Mouse (Mus musculus): ENCODE data around the gene Cfd. TPM values are rescaled to one million over a fixed set of nuclear protein-coding genes. Genes with fewer than 3 reads are reported as not detected.

Gene Cfd
- polyA plus RNA-seq, 1 experiment from 2014 or later: not detected

DNA sequence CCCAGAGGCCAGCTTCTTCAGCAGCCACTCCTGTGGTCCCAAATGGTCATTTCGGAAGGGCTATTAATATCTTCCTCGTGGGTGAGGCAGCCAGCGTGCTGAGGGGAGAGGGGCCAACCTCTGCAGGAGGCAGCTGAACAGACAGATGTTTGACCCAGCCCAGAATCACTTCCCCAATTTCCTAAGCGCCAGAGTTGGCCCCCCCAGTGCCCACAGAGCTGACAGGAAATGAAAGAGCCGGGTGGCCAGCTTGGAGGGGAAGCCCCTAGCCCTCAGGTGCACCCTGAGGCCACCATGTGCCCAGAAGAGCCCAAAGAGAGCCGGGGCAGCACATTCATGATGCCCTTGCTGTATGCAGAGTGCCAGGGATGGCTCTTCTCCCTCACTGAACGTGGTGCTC is 50.1 kb downstream of the Cfd start:
- Histone ChIP-seq H3K27ac (replicated peaks) (no peak overlapping the region), H3K4me2 (replicated peaks; ENCODE audit: low read depth) (no peak overlapping the region), H3K4me1 (replicated peaks; ENCODE audit: control insufficient read depth, insufficient read depth) (0 out of 2 replicates have a peak, but pooled peaks cover 6% of the 10 kb centered on the region), H3K9ac (ENCODE audit: low read length) (no peak overlapping the region), H3K36me3 (ENCODE audit: control insufficient read depth, insufficient read depth, low read length) (no peaks in the 10 kb centered on the region), H3K4me3 (ENCODE audit: low read depth, low read length) (no peak overlapping the region), H3K9me3 (ENCODE audit: control insufficient read depth, low read length) (no peaks in the 10 kb centered on the region), H3K27me3 (ENCODE audit: control insufficient read depth, insufficient read depth, low read length) (no peaks in the 10 kb centered on the region)
- ATAC-seq (ENCODE audit: low FRiP score, low TSS enrichment): no peak
- 64% methylated on average over 7 of the region's 7 CpGs for WGBS
- DNase-seq (ENCODE audit: low spot score): no peak
- TF ChIP-seq CTCF (IDR thresholded peaks at IDR 0.05; ENCODE audit: low read depth) (no peak), EP300 (optimal IDR thresholded peaks at IDR 0.05) (no peak)

Small RNAs within 50 kb of the gene (microRNA-seq; reads per million reads assigned to microRNA genes)
- not detected for gene Mir6910

Other genes with a start within 250 kb of the Cfd start
- not detected in 2 replicates for gene Odf3l2, start 245.1 kb upstream of the Cfd start, polyA plus RNA-seq (2015; fragmentation: Nextera tagmentation; extraction: Ambion mirVana)
- gene Madcam1, start 226.3 kb upstream of the Cfd start, polyA plus RNA-seq (2015; fragmentation: Nextera tagmentation; extraction: Ambion mirVana): 17.6 and 22.2 TPM in 2 replicates
- gene Tpgs1, start 221.5 kb upstream of the Cfd start, polyA plus RNA-seq (2015; fragmentation: Nextera tagmentation; extraction: Ambion mirVana): 50.3 and 51.0 TPM in 2 replicates
- 85.3 and 86.9 TPM in 2 replicates for gene Cdc34, start 208.7 kb upstream of the Cfd start, polyA plus RNA-seq (2015; fragmentation: Nextera tagmentation; extraction: Ambion mirVana)
- 0.62 and 0.83 TPM in 2 replicates for gene Gzmm, start 201.8 kb upstream of the Cfd start, polyA plus RNA-seq (2015; fragmentation: Nextera tagmentation; extraction: Ambion mirVana)
- 1,012 and 1,042 TPM in 2 replicates for gene Bsg, start 186.4 kb upstream of the Cfd start, polyA plus RNA-seq (2015; fragmentation: Nextera tagmentation; extraction: Ambion mirVana)
- 0.28 and 0.38 TPM in 2 replicates for gene Hcn2, start 174.2 kb upstream of the Cfd start, polyA plus RNA-seq (2015; fragmentation: Nextera tagmentation; extraction: Ambion mirVana)
- gene Polrmt, start 144.3 kb upstream of the Cfd start, polyA plus RNA-seq (2015; fragmentation: Nextera tagmentation; extraction: Ambion mirVana): 16.5 and 20.6 TPM in 2 replicates
- gene Fgf22, start 135.8 kb upstream of the Cfd start, polyA plus RNA-seq (2015; fragmentation: Nextera tagmentation; extraction: Ambion mirVana): 13.5 and 14.9 TPM in 2 replicates
- 60.0 and 68.6 TPM in 2 replicates for gene Rnf126, start 123.9 kb upstream of the Cfd start, polyA plus RNA-seq (2015; fragmentation: Nextera tagmentation; extraction: Ambion mirVana)
- 14.1 and 17.6 TPM in 2 replicates for gene Fstl3, start 113.6 kb upstream of the Cfd start, polyA plus RNA-seq (2015; fragmentation: Nextera tagmentation; extraction: Ambion mirVana)
- 0.04 and 0.15 TPM in 2 replicates for gene Prss57, start 99.9 kb upstream of the Cfd start, polyA plus RNA-seq (2015; fragmentation: Nextera tagmentation; extraction: Ambion mirVana)
- 27.8 and 29.1 TPM in 2 replicates for gene Palm, start 97.3 kb upstream of the Cfd start, polyA plus RNA-seq (2015; fragmentation: Nextera tagmentation; extraction: Ambion mirVana)
- gene Misp, start 69.9 kb upstream of the Cfd start, polyA plus RNA-seq (2015; fragmentation: Nextera tagmentation; extraction: Ambion mirVana): 57.6 and 58.0 TPM in 2 replicates
- 99.3 and 103 TPM in 2 replicates for gene Ptbp1, start 36.4 kb upstream of the Cfd start, polyA plus RNA-seq (2015; fragmentation: Nextera tagmentation; extraction: Ambion mirVana)
- gene Prtn3, start 16.4 kb upstream of the Cfd start, polyA plus RNA-seq (2015; fragmentation: Nextera tagmentation; extraction: Ambion mirVana): 0.86 and 0.87 TPM in 2 replicates
- 5.5 and 7.0 TPM in 2 replicates for gene Plppr3, start 16.2 kb upstream of the Cfd start, polyA plus RNA-seq (2015; fragmentation: Nextera tagmentation; extraction: Ambion mirVana)
- gene Elane, start 4.6 kb upstream of the Cfd start, polyA plus RNA-seq (2015; fragmentation: Nextera tagmentation; extraction: Ambion mirVana): 0.30 and 0.55 TPM in 2 replicates
- 25.6 and 29.7 TPM in 2 replicates for gene Med16, start 18.1 kb downstream of the Cfd start, polyA plus RNA-seq (2015; fragmentation: Nextera tagmentation; extraction: Ambion mirVana)
- gene Gm26602, start 20.0 kb downstream of the Cfd start, polyA plus RNA-seq (2015; fragmentation: Nextera tagmentation; extraction: Ambion mirVana): 8.9 and 18.0 TPM in 2 replicates
- gene Kiss1r, start 26.1 kb downstream of the Cfd start, polyA plus RNA-seq (2015; fragmentation: Nextera tagmentation; extraction: Ambion mirVana): 0.79 and 0.99 TPM in 2 replicates
- 160 and 174 TPM in 2 replicates for gene R3hdm4, start 30.4 kb downstream of the Cfd start, polyA plus RNA-seq (2015; fragmentation: Nextera tagmentation; extraction: Ambion mirVana)
- 3.2 and 3.5 TPM in 2 replicates for gene Arid3a, start 36.2 kb downstream of the Cfd start, polyA plus RNA-seq (2015; fragmentation: Nextera tagmentation; extraction: Ambion mirVana)
- gene Wdr18, start 69.3 kb downstream of the Cfd start, polyA plus RNA-seq (2015; fragmentation: Nextera tagmentation; extraction: Ambion mirVana): 46.9 and 50.3 TPM in 2 replicates
- 0.17 and 0.18 TPM in 2 replicates for gene Grin3b, start 79.9 kb downstream of the Cfd start, polyA plus RNA-seq (2015; fragmentation: Nextera tagmentation; extraction: Ambion mirVana)
- gene Tmem259, start 93.5 kb downstream of the Cfd start, polyA plus RNA-seq (2015; fragmentation: Nextera tagmentation; extraction: Ambion mirVana): 18.5 and 19.1 TPM in 2 replicates
- gene Cnn2, start 97.7 kb downstream of the Cfd start, polyA plus RNA-seq (2015; fragmentation: Nextera tagmentation; extraction: Ambion mirVana): 236 and 245 TPM in 2 replicates
- gene Abca7, start 105.6 kb downstream of the Cfd start, polyA plus RNA-seq (2015; fragmentation: Nextera tagmentation; extraction: Ambion mirVana): 2.6 and 3.2 TPM in 2 replicates
- gene Arhgap45, start 125.8 kb downstream of the Cfd start, polyA plus RNA-seq (2015; fragmentation: Nextera tagmentation; extraction: Ambion mirVana): 2.0 TPM in 2 replicates
- gene Polr2e, start 148.9 kb downstream of the Cfd start, polyA plus RNA-seq (2015; fragmentation: Nextera tagmentation; extraction: Ambion mirVana): 121 and 122 TPM in 2 replicates
- gene Gpx4, start 156.3 kb downstream of the Cfd start, polyA plus RNA-seq (2015; fragmentation: Nextera tagmentation; extraction: Ambion mirVana): 435 and 445 TPM in 2 replicates
- gene Sbno2, start 214.7 kb downstream of the Cfd start, polyA plus RNA-seq (2015; fragmentation: Nextera tagmentation; extraction: Ambion mirVana): 10.7 and 11.0 TPM in 2 replicates
- gene Stk11, start 224.9 kb downstream of the Cfd start, polyA plus RNA-seq (2015; fragmentation: Nextera tagmentation; extraction: Ambion mirVana): 10.3 and 11.2 TPM in 2 replicates
- 679 and 705 TPM in 2 replicates for gene Atp5d, start 247.8 kb downstream of the Cfd start, polyA plus RNA-seq (2015; fragmentation: Nextera tagmentation; extraction: Ambion mirVana)
- gene Cbarp, start 250.0 kb downstream of the Cfd start, polyA plus RNA-seq (2015; fragmentation: Nextera tagmentation; extraction: Ambion mirVana): 4.2 and 4.3 TPM in 2 replicates